ENCODE assay signal across 9 mouse cellular contexts in genomic region chr15:103069173-103069572, GRCm38 (mm10). TPM values are rescaled to one million over a fixed set of nuclear protein-coding genes. Genes with fewer than 3 reads are reported as not detected.
DNase-seq lines count a peak whose midpoint lies in the region; ATAC-seq and TF ChIP-seq lines count a peak whose summit lies in the region.
"Had no signal": no experiment of that assay in that cellular context is flagged by ENCODE, and none has a peak within 500 bp of the region (broad histone marks: within the 10 kb centered on the region; RNA-seq: fewer than 3 reads in every experiment).

No protein-coding gene starts in this region.

- H3K4me1 ChIP-seq in lung, postnatal 0 days (ENCODE audit: insufficient read depth, low read depth, low read length) = no peaks in the 10 kb centered on the region
- no peaks in the 10 kb centered on the region for H3K4me1 ChIP-seq in embryonic facial prominence, embryonic 14.5 days (ENCODE audit: control insufficient read depth, insufficient read depth, low read length)
- H3K4me1 ChIP-seq in kidney, postnatal 0 days (replicated peaks; ENCODE audit: insufficient read depth, low read length) = peaks cover 22% of the 10 kb centered on the region
- H3K4me1 ChIP-seq in small intestine, adult 2 months (ENCODE audit: control insufficient read depth, insufficient read depth, insufficient read length, low read length) = no peaks in the 10 kb centered on the region

- H3K27ac ChIP-seq in lung, postnatal 0 days (ENCODE audit: low read length) = no peak overlapping the region
- H3K27ac ChIP-seq in embryonic facial prominence, embryonic 14.5 days (replicated peaks; ENCODE audit: low read depth, low read length) = no peak overlapping the region
- H3K27ac ChIP-seq in kidney, postnatal 0 days = peak overlapping the region; percentile 54
- peak overlapping the region; percentile 10; the same call in 1 of the 2 replicates for H3K27ac ChIP-seq in small intestine, adult 2 months (ENCODE audit: insufficient read depth, low read depth, low read length)

- no peak for TF ChIP-seq CTCF in lung, postnatal 0 days (IDR thresholded peaks at IDR 0.05)
- TF ChIP-seq CTCF in kidney, postnatal 0 days (IDR thresholded peaks at IDR 0.05; ENCODE audit: low read depth) = no peak
- TF ChIP-seq CTCF in small intestine, adult 2 months (IDR thresholded peaks at IDR 0.05; ENCODE audit: extremely low read depth, insufficient read length, insufficient replicate concordance, low read depth, low read length) = no peak

- H3K4me3 ChIP-seq in lung, postnatal 0 days (ENCODE audit: low read depth, low read length) = no peak overlapping the region
- 0 out of 2 replicates have a peak overlapping the region, but pooled peaks have one; percentile 10 for H3K4me3 ChIP-seq in embryonic facial prominence, embryonic 14.5 days (ENCODE audit: low read depth, low read length)
- H3K4me3 ChIP-seq in kidney, postnatal 0 days (replicated peaks; ENCODE audit: low read depth, low read length) = peak overlapping the region; percentile 11; the same call in 1 of the 2 replicates
- peak overlapping the region; percentile 28; the same call in 1 of the 2 replicates for H3K4me3 ChIP-seq in small intestine, adult 2 months (ENCODE audit: low read depth, low read length)

- H3K27me3 ChIP-seq in lung, postnatal 0 days (replicated peaks; ENCODE audit: insufficient read depth, low read length) = peaks cover 17% of the 10 kb centered on the region
- peaks cover 80% of the 10 kb centered on the region for H3K27me3 ChIP-seq in embryonic facial prominence, embryonic 14.5 days (replicated peaks; ENCODE audit: control insufficient read depth, insufficient read depth, low read length)
- no peaks in the 10 kb centered on the region for H3K27me3 ChIP-seq in kidney, postnatal 0 days (ENCODE audit: insufficient read depth, low read length)
- H3K27me3 ChIP-seq in small intestine, adult 2 months (ENCODE audit: control insufficient read depth, insufficient read depth, low read length) = peaks cover 9% of the 10 kb centered on the region

- DNase-seq in lung, postnatal 0 days (ENCODE audit: low spot score) = no peak
- no peak for DNase-seq in lung, postnatal 14 days
- no peak for DNase-seq in embryonic facial prominence, embryonic 14.5 days (ENCODE audit: low spot score)
- DNase-seq in kidney, postnatal 0 days (ENCODE audit: low spot score) = peak; percentile 81
- no peak for DNase-seq in layer of hippocampus, adult 11-12 months (ENCODE audit: low spot score)
- no peak for DNase-seq in cerebellum, postnatal 36 days

- no peaks in the 10 kb centered on the region for H3K9me3 ChIP-seq in lung, postnatal 0 days (ENCODE audit: low read length)
- no peaks in the 10 kb centered on the region for H3K9me3 ChIP-seq in embryonic facial prominence, embryonic 14.5 days (ENCODE audit: control insufficient read depth, low read length)
- H3K9me3 ChIP-seq in kidney, postnatal 0 days (replicated peaks; ENCODE audit: low read length) = no peaks in the 10 kb centered on the region

- WGBS in lung, postnatal 0 days = 3% methylated on average over 18 of the region's 18 CpGs
- under 1% methylated on average over 18 of the region's 18 CpGs for WGBS in embryonic facial prominence, embryonic 14.5 days
- WGBS in kidney, postnatal 0 days = 2% methylated on average over 18 of the region's 18 CpGs
- WGBS in small intestine, adult 2 months = 5% methylated on average over 18 of the region's 18 CpGs

- no peak for ATAC-seq in lung, postnatal 0 days
- peak; percentile 37; the same call in 1 of the 2 replicates for ATAC-seq in embryonic facial prominence, embryonic 14.5 days (ENCODE audit: low read depth)
- ATAC-seq in kidney, postnatal 0 days (replicated peaks; ENCODE audit: low FRiP score, low read depth) = peak; percentile 70
- ATAC-seq in monocyte, adult 5-6 weeks (replicated peaks; ENCODE audit: insufficient number of reproducible peaks, low FRiP score, low TSS enrichment, poor library complexity, severe bottlenecking) = no peak
- ATAC-seq: forebrain, embryonic 14.5 days had no signal

- 0 out of 2 replicates have a peak overlapping the region, but pooled peaks have one; percentile 33 for H3K4me2 ChIP-seq in lung, postnatal 0 days (replicated peaks; ENCODE audit: low read depth, low read length)
- H3K4me2 ChIP-seq in embryonic facial prominence, embryonic 14.5 days (ENCODE audit: low read depth, low read length) = peak overlapping the region; percentile 33; the same call in 1 of the 2 replicates
- peak overlapping the region; percentile 52 for H3K4me2 ChIP-seq in kidney, postnatal 0 days (ENCODE audit: low read length)

- H3K9ac ChIP-seq in lung, postnatal 0 days (replicated peaks; ENCODE audit: low read depth) = no peak overlapping the region
- no peak overlapping the region for H3K9ac ChIP-seq in embryonic facial prominence, embryonic 14.5 days (ENCODE audit: low read depth, low read length)
- H3K9ac ChIP-seq in kidney, postnatal 0 days (ENCODE audit: low read depth, low read length) = peak overlapping the region; percentile 36

- TF ChIP-seq POLR2A in small intestine, adult 2 months (IDR thresholded peaks at IDR 0.05; ENCODE audit: low read depth, low read length) = no peak

- TF ChIP-seq EP300 in lung, postnatal 0 days (IDR thresholded peaks at IDR 0.05) = no peak

- H3K36me3 ChIP-seq in lung, postnatal 0 days (ENCODE audit: insufficient read depth, low read length) = no peaks in the 10 kb centered on the region
- no peaks in the 10 kb centered on the region for H3K36me3 ChIP-seq in embryonic facial prominence, embryonic 14.5 days (ENCODE audit: control insufficient read depth, insufficient read depth, low read length)
- no peaks in the 10 kb centered on the region for H3K36me3 ChIP-seq in kidney, postnatal 0 days (ENCODE audit: insufficient read depth, low read length)
- no peaks in the 10 kb centered on the region for H3K36me3 ChIP-seq in small intestine, adult 2 months (ENCODE audit: control insufficient read depth, insufficient read depth, low read length)

RNA-seq across cellular contexts. Expression of gene Hoxc4, which starts 50.4 kb away (rescaled TPM):
- 0.21 and 0.23 TPM in 2 replicates for polyA plus RNA-seq in lung, postnatal 0 days (2015; fragmentation: Nextera tagmentation; extraction: Ambion mirVana)
- 2.5 and 4.0 TPM in 2 replicates for polyA plus RNA-seq in embryonic facial prominence, embryonic 14.5 days (2014; fragmentation: Nextera tagmentation; extraction: Ambion mirVana)
- 5.9 and 7.0 TPM in 2 replicates for polyA plus RNA-seq in kidney, postnatal 0 days (2015; fragmentation: Nextera tagmentation; extraction: Ambion mirVana)
- 0.38 and 2.1 TPM in 2 replicates for polyA plus RNA-seq in small intestine, adult 2 months (2012; rRNA removed)
- 0.57 TPM in 1 of 3 replicates, not detected in the others for total RNA-seq in monocyte, adult 5-6 weeks (2017)
- polyA plus RNA-seq: forebrain, embryonic 14.5 days had no signal

Comparison
In these comparisons a context has a peak if more than half of its experiments do, and no peak if none do; other contexts are left out.
1. ATAC-seq: peak in embryonic facial prominence, embryonic 14.5 days (single experiment) and kidney, postnatal 0 days (single experiment); none in lung, postnatal 0 days (single experiment) and monocyte, adult 5-6 weeks (single experiment).
2. H3K27ac ChIP-seq: peak in kidney, postnatal 0 days (single experiment) and small intestine, adult 2 months (single experiment); none in lung, postnatal 0 days (single experiment) and embryonic facial prominence, embryonic 14.5 days (single experiment).
3. Peak in every context shown above with its lines, with median percentiles within 50 percentile points of each other: H3K4me2 ChIP-seq.